Mouse (Mus musculus) ES-Bruce4 (cell line): ENCODE results near the gene Gse1. TPM values are rescaled to one million over a fixed set of nuclear protein-coding genes. Genes with fewer than 3 reads are reported as not detected.

Experiments
- H3K27ac ChIP-seq: 2 replicates; pipeline ENCODE4 v1.5.1; 2012; ENCODE audit warnings: low read length, inconsistent platforms; ENCODE audit not compliant: insufficient read depth
- H3K27me3 ChIP-seq: 2 replicates; pipeline ENCODE4 v1.6.1; 2012; ENCODE audit warnings: mild to moderate bottlenecking, low read length, inconsistent platforms; ENCODE audit not compliant: control insufficient read depth, poor library complexity, insufficient read depth, severe bottlenecking
- H3K36me3 ChIP-seq: 2 replicates; pipeline ENCODE4 v1.6.1; 2012; ENCODE audit warnings: inconsistent platforms, mild to moderate bottlenecking, low read length, moderate library complexity; ENCODE audit not compliant: control insufficient read depth, poor library complexity, insufficient read depth, severe bottlenecking
- H3K4me1 ChIP-seq: one replicate; pipeline ENCODE4 v1.8.1; 2011; ENCODE audit warnings: low read length; ENCODE audit not compliant: control insufficient read depth, insufficient read depth
- H3K4me3 ChIP-seq: 2 replicates; pipeline ENCODE4 v1.5.1; 2011; ENCODE audit warnings: low read depth, mild to moderate bottlenecking, low read length
- H3K9ac ChIP-seq: 2 replicates; pipeline ENCODE4 v1.6.1; 2012; ENCODE audit warnings: low read depth, mild to moderate bottlenecking, inconsistent platforms; ENCODE audit not compliant: poor library complexity, severe bottlenecking
- H3K9me3 ChIP-seq: replicated peaks from 2 replicates; pipeline ENCODE4 v1.6.1; 2012; ENCODE audit warnings: mild to moderate bottlenecking, low read length, inconsistent platforms; ENCODE audit not compliant: control insufficient read depth, poor library complexity, insufficient read depth, severe bottlenecking
- CTCF ChIP-seq: IDR thresholded peaks from one replicate; pipeline ENCODE4 v1.8.1; 2011; ENCODE audit warnings: low read depth, low read length
- EP300 ChIP-seq: IDR thresholded peaks from 2 replicates; pipeline ENCODE4 v1.6.1; 2011; ENCODE audit warnings: low read depth, low read length; ENCODE audit not compliant: insufficient read depth
- POLR2A ChIP-seq: IDR thresholded peaks from one replicate; pipeline ENCODE4 v1.8.1; 2011; ENCODE audit warnings: low read length; ENCODE audit not compliant: insufficient read depth
- polyA plus RNA-seq: library from polyadenylated mRNA; stranded (reverse); fragments of >200 nt; gene quantifications from 2 replicates; pipeline ENCODE4 v1.2.4, GENCODE M21; 2011; ENCODE audit warnings: low read depth; ENCODE audit not compliant: missing spikeins, insufficient read depth, insufficient read length

The Gse1 gene
- polyA plus RNA-seq, 1 experiment: 31.8 TPM

GRCm38 (mm10) chr8:120543416-120544055, 315.3 kb downstream of the Gse1 start:
- H3K9me3 ChIP-seq: no peaks in the 10 kb centered on the region
- no peak overlapping the region for H3K27ac ChIP-seq
- no peak overlapping the region for H3K4me3 ChIP-seq
- peak overlapping the region; percentile 10; the same call in 1 of the 2 replicates for H3K9ac ChIP-seq
- TF ChIP-seq EP300: no peak
- TF ChIP-seq CTCF: no peak
- TF ChIP-seq POLR2A: no peak
- no peaks in the 10 kb centered on the region for H3K27me3 ChIP-seq
- H3K36me3 ChIP-seq: no peaks in the 10 kb centered on the region
- H3K4me1 ChIP-seq: peaks cover 21% of the 10 kb centered on the region

- Histone ChIP-seq H3K27me3 (no peaks in the 10 kb centered on the region), H3K27ac (no peak overlapping the region), H3K36me3 (no peaks in the 10 kb centered on the region), H3K9me3 (no peaks in the 10 kb centered on the region), H3K4me3 (no peak overlapping the region), H3K9ac (no peak overlapping the region), H3K4me1 (peaks cover 23% of the 10 kb centered on the region)
- TF ChIP-seq CTCF (no peak), POLR2A (no peak), EP300 (no peak)
Measured at GRCm38 (mm10) chr8:120544155-120544554, 315.9 kb downstream of the Gse1 start.

DNA sequence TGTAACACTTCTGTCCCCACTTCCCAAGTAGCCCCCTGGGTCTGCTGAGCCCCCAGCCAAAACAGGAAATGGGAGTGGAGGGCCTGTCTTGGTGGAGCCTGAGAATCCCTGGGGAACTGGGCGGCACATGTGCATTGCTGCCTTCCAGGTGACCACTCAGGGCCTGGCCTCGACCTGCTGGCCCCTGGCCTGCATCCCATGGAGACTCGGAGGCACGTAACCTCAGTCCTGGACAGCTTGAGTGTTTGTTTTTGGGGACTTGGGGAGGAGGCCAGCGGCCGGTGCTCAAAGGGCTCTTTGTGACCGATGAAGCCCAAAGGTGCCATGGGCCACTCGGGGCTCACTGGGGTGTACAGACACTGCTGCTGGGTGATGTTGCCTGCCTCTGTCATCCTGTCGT, 319.3 kb downstream of the Gse1 start:
- no peak overlapping the region for H3K4me3 ChIP-seq
- H3K27ac ChIP-seq: no peak overlapping the region
- H3K9ac ChIP-seq: no peak overlapping the region
- H3K4me1 ChIP-seq: peaks cover 14% of the 10 kb centered on the region
- no peaks in the 10 kb centered on the region for H3K27me3 ChIP-seq
- no peaks in the 10 kb centered on the region for H3K36me3 ChIP-seq
- no peak for TF ChIP-seq POLR2A
- no peak for TF ChIP-seq EP300
- no peak for TF ChIP-seq CTCF
- no peaks in the 10 kb centered on the region for H3K9me3 ChIP-seq

GRCm38 (mm10) chr8:120548313-120548761, 320.1 kb downstream of the Gse1 start:
- no peak overlapping the region for H3K9ac ChIP-seq
- H3K27ac ChIP-seq: no peak overlapping the region
- no peak for TF ChIP-seq EP300
- no peak for TF ChIP-seq CTCF
- no peak for TF ChIP-seq POLR2A
- H3K4me3 ChIP-seq: no peak overlapping the region
- no peaks in the 10 kb centered on the region for H3K9me3 ChIP-seq
- peaks cover 11% of the 10 kb centered on the region for H3K4me1 ChIP-seq
- H3K27me3 ChIP-seq: no peaks in the 10 kb centered on the region
- no peaks in the 10 kb centered on the region for H3K36me3 ChIP-seq

DNA sequence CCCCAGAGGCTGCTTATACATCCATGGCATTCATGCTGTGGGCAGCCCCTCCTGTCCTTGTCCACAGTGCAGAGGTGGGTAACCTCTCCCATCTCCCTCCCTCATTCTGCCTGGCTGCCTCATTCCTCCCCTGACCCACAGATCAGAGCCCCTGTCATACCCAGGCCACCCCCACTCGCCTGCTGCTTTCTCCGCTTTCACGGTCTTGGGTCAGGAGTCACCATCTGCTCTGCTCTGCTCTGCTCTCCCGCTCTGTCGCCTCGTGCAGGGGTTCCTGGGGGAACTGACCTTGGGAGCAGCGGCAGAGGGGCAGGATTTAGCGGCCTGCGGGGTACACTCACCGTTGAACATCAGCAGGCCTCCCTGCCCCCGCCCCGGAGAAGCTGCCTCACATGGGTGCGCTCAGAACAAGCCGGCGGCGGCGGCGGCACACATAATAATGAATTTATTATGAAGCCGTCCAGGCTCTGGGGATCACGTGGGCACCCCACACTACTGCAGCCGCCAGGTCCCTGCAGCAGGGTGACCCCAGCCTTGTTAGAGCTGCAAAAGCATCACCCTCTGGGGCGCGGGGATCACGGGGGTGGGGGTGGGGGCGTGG, 321.2 kb downstream of the Gse1 start:
- peaks cover 9% of the 10 kb centered on the region for H3K36me3 ChIP-seq
- H3K27ac ChIP-seq: no peak overlapping the region
- TF ChIP-seq POLR2A (no peak), EP300 (no peak), CTCF (no peak)
- peaks cover 6% of the 10 kb centered on the region for H3K4me1 ChIP-seq
- peak overlapping the region; percentile 8; the same call in 1 of the 2 replicates for H3K9ac ChIP-seq
- H3K4me3 ChIP-seq: peak overlapping the region; percentile 27; the same call in 1 of the 2 replicates
- no peaks in the 10 kb centered on the region for H3K9me3 ChIP-seq
- no peaks in the 10 kb centered on the region for H3K27me3 ChIP-seq

GRCm38 (mm10) chr8:120549922-120550321, 321.7 kb downstream of the Gse1 start:
- Histone ChIP-seq H3K36me3 (peaks cover 14% of the 10 kb centered on the region), H3K4me3 (no peak overlapping the region), H3K9ac (0 out of 2 replicates have a peak overlapping the region, but pooled peaks have one; percentile 8), H3K4me1 (peaks cover 6% of the 10 kb centered on the region), H3K27ac (no peak overlapping the region), H3K27me3 (no peaks in the 10 kb centered on the region), H3K9me3 (no peaks in the 10 kb centered on the region)
- TF ChIP-seq CTCF (no peak), EP300 (no peak), POLR2A (no peak)
